Mouse (Mus musculus): ENCODE measurements around the gene Cfl1.

Gene Cfl1

GRCm38 (mm10) chr19:5490313-5490897 is at the start of gene Cfl1:
Gene Cfl1, plus strand, starts transcription at chr19:5490455.
- DNase-seq (ENCODE audit: low spot score in 2 of 2), result peak; percentile 95 to 96

GRCm38 (mm10) chr19:5444371-5444908 is 45.8 kb upstream of the Cfl1 start:
- DNase-seq (ENCODE audit: low spot score in 2 of 2), result no peak

DNA sequence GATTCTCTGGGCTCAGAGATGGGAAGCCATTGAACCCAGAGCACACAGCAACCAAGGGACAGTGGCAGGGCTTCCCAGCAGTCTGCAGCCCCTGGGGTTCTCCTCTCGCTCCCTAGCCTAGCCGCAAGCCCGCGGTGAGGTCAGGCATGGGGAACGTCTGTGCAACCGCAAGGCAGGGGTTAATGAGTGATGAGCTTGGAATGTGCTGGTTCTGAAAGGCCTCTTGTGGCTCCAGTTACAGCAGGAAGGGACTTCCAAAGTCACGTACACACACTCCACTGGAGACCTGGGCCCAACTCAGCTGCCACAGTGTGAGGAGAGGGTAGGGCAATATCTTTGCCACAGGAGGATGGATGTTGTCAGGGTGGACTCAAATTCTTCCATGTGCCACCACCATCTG is 45.3 kb upstream of the Cfl1 start:
- DNase-seq (ENCODE audit: low spot score in 2 of 2), result no peak

- no peak for DNase-seq (ENCODE audit: low spot score in 2 of 2)
Measured at GRCm38 (mm10) chr19:5445747-5446146, 44.5 kb upstream of the Cfl1 start.

DNA sequence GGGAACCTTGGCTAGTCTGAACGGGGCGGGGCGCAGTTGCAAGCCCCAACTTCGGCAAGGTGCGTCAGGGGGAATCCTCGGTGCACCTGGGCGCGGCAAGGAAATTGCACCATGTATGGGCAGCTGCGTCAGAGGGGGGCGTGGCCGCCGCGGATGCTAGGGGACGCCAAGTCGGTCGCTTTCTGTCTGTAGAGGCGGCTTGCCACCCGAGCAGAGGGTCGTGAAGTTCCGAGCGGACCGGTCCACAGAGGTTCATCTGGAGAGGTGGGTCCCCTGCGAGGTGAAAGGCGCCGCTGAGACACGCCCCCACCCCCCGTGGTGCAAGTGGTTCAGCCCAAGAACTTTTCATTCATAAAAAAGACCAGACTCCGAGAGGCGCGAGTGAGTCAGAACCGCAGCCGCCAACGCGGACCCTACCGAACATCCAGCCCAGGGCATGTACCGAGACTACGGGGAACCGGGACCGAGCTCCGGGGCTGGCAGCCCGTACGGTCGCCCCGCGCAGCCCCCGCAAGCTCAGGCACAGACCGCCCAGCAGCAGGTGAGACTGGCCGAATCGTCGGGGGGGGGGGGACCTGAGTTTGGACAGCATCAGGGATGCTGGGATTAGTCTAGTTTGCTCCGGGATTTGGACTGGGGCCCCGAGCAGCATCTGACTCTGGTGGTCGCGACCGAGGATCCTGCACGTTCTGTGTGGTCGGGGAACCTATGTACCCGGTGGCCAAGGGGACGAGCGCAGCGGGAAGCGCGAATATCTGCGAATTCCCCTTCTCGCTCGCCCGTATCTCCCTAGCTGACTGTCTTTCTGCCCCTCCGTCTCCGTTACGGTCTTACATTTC is 42.5 kb upstream of the Cfl1 start, which contains the start of gene Fosl1:
Fosl1 (plus strand) TSS at position 33 of the 839 bp plus-strand sequence.
- DNase-seq (ENCODE audit: low spot score in 2 of 2), result peak in 1 of 2 experiments; percentile 60

GRCm38 (mm10) chr19:5448354-5449150 is 41.7 kb upstream of the Cfl1 start:
- DNase-seq (ENCODE audit: low spot score in 2 of 2), result no peak

DNA sequence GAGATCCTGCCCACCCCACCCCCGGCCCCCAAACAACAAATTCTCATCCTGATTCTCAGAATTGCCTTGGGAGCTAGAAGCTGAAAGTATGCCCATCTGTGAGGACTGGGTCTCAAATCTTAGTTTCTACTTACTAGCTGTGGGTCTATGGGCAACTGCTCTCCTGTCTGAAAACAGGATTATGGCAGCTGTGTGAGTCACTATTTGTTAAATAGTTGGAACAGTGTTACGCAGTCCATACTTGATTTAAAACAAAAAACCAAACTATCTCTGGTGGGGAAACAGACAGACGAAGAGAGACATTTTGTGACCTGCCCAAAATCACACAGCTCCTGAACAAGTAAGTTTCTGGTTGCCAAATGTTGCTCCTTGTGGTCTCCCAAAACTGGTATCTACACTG is 40.6 kb upstream of the Cfl1 start:
- no peak for DNase-seq (ENCODE audit: low spot score in 2 of 2)

DNA sequence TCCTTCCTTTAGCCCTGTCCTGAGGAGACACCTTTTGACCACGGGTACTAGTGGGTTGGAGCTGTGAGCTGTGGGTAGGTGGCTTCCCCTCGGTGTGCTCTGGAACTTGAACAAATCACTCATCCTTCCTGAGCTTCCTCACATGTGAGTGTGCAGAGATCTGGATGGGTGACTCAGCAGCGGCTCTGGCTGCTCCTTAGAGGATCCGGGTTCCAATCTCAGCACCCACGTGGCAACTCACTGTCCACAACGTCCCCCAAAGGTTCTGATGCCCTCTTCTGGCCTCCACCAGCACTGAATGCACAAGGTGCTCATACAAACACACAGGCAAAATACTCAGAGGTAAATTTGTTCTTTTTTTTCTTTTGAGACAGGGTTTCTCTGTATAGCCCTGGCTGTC is 38.5 kb upstream of the Cfl1 start:
- no peak for DNase-seq (ENCODE audit: low spot score in 2 of 2)

- DNase-seq (ENCODE audit: low spot score in 2 of 2), result no peak
Measured at GRCm38 (mm10) chr19:5455037-5455436, 35.2 kb upstream of the Cfl1 start.

DNA sequence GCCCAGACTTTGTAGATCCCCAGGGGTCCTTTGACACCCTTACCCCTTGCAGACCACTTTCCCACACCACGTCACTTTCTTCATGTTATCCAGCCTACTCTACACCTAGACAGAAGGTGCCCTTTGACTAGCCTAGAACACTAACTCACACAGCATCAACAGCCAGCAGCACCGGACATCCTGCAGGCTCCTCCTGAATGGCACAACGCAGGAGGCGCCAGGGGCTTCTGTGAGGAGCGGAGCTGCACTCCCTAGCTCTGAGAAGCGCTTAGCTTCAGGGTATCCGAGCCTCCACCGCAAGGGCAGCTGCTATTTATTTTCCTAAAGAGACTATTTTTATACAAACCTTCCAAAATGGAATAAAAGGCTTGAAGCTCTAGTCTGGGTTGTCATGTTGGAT is 34.7 kb upstream of the Cfl1 start:
- no peak for DNase-seq (ENCODE audit: low spot score in 2 of 2)

DNA sequence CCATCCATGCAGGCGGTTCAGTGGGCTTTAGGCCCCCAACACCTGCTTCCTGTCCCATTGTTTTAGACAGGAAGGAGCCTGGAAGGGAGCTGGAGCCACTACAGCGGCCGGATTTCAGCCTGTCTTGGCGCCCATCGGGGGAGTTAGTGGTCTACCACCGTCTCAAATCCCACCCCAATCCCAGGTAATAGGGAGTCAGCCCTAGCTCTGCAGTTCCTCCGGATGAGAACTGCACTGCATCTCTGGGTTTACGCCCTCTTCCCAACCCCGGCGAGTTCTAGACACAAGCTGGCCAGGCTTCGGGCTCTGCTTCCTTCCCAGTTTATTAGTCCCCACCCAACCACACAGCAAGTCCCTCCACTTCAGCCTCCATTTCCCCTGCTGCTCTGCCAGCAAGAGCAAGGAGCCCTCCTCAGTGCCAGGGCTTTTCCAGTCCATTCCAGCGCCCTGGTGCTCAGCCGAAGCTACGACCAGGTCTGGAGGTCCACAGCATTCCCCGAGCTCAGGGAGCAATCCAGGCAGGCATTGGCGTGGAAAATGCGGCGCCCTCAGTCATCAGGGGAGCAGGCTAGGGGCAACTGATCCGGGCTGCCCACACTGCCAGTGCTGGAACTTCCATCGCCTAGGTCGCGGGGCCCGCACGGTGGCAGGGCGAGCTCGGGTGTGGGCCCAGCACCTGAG is 33.9 kb upstream of the Cfl1 start:
- no peak for DNase-seq (ENCODE audit: low spot score in 2 of 2)

- peak; percentile 96 for DNase-seq (ENCODE audit: low spot score in 2 of 2)
Measured at GRCm38 (mm10) chr19:5456922-5457745, 33.1 kb upstream of the Cfl1 start.

DNA sequence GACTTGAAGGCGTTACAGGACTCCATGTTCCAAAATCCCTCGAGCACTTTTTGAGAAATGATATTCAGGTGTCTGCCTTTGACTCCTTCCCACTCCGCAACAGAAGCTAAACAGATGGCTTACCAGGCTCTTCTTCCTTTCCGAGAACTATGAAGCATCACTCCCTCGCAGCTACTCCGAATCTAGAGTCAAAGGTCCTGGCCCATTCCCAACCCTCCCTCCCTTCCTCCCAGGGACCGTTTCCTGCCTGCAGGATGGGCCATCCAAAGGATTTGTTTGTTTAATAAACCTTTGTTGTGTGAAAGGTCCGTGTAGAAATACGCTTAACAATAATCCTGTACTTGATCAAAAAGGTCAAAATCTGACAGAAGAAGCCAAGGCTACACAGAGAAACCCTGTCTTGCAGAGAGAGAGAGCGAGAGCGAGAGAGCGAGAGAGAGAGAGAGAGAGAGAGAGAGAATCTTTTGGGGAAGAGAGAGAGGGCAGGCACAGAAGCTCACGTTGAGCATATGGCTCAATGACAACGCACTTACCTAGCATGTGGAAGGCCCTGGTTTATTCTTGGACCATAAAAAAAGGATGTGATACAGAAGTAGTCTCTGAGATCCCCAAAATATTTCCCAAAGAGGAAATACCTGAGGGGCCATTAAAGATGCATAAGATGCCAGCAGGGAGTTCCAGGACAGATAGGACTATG is 32.4 kb upstream of the Cfl1 start, which contains the start of gene Ccdc85b:
Ccdc85b (minus strand) TSS at position 149 of the 697 bp plus-strand sequence.
- DNase-seq (ENCODE audit: low spot score in 2 of 2), result no peak

- no peak for DNase-seq (ENCODE audit: low spot score in 2 of 2)
Measured at GRCm38 (mm10) chr19:5459019-5459418, 31.2 kb upstream of the Cfl1 start.

DNA sequence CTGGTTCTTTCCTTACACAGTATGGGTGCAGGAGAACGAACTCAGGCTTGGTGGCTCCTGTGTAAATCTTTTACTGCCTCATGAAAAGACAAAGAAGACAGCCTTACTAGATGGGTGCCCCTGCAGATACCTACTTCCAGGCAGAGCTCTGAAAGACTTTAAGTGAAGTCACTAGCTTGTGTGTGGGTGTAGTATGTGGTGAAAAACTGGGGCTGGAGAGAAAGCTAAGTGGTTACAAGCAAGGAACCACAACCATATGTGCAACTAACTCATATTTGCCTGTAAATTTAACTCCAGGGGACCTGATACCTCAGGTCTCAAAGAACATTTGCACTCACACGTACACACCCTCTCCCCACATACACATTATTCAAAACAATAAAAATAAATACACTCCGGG is 30.4 kb upstream of the Cfl1 start:
- DNase-seq (ENCODE audit: low spot score in 2 of 2), result no peak

- DNase-seq (ENCODE audit: low spot score in 2 of 2), result peak; percentile 73 to 79
Measured at GRCm38 (mm10) chr19:5460465-5460911, 29.8 kb upstream of the Cfl1 start, which contains the start of gene Fibp. Gene Fibp, plus strand, starts transcription at chr19:5460615.

GRCm38 (mm10) chr19:5461411-5461810 is 28.8 kb upstream of the Cfl1 start:
- no peak for DNase-seq (ENCODE audit: low spot score in 2 of 2)

- no peak for DNase-seq (ENCODE audit: low spot score in 2 of 2)
Measured at GRCm38 (mm10) chr19:5463212-5463611, 27.0 kb upstream of the Cfl1 start.

DNA sequence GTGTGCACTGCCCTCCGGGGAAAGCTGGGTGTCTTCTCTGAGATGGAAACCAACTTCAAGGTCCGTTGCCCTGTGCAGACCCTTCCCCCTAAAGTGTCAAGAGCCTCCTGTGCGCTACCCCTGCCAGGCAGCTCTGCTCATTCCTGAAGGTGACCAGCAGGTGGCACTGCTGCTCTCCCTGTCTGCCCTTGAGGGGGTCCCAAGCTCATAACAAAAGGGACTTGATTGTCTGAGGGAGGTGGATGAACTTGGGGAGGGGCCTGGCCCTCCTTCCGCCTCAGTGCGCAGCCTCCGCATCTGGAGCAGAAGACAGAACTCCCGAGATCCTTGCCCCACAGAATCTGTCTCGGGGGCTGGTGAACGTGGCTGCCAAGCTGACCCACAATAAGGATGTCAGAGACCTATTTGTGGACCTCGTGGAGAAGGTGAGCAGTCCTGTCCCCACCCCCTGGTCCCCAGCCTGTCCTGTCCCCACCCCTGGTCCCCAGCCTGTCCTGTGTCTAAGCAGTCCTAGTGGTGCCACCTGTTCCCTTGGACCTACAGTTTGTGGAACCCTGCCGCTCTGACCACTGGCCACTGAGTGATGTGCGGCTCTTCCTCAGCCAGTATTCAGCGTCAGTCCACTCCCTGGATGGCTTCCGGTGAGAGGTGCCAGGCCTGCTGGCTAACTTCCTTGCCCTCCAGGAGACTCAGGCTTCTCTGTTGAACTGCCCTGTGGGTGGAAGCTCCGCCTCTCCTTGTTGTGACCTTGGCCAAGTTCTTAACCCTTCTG is 26.3 kb upstream of the Cfl1 start:
- no peak for DNase-seq (ENCODE audit: low spot score in 2 of 2)
